Mouse (Mus musculus) heart, adult 2 months (tissue): ENCODE measurements around the gene Nt5c. TPM values are rescaled to one million over a fixed set of nuclear protein-coding genes. Genes with fewer than 3 reads are reported as not detected.

ENCODE experiments used
- DNase-seq, 2 experiments: peaks; one replicate each; pipeline ENCODE4 v3.0.0; 2021
- H3K27ac ChIP-seq: fragments of 200-600 bp; 2 replicates; pipeline ENCODE4 v1.8.1; 2022
- H3K27me3 ChIP-seq: fragments of 200-500 bp; 2 replicates; pipeline ENCODE4 v1.6.1; 2012; ENCODE audit warnings: mild to moderate bottlenecking, low read length, inconsistent platforms, mixed read lengths; ENCODE audit not compliant: control insufficient read depth, insufficient read depth
- H3K36me3 ChIP-seq: fragments of 200-500 bp; 2 replicates; pipeline ENCODE4 v1.6.1; 2012; ENCODE audit warnings: low read length, inconsistent platforms; ENCODE audit not compliant: control insufficient read depth, insufficient read depth
- H3K4me1 ChIP-seq: fragments of 200-500 bp; 2 replicates; pipeline ENCODE4 v1.6.1; 2011; ENCODE audit warnings: low read length; ENCODE audit not compliant: control insufficient read depth, insufficient read depth
- H3K4me3 ChIP-seq: fragments of 200-600 bp; 2 replicates; pipeline ENCODE4 v1.8.1; 2022
- H3K79me2 ChIP-seq: fragments of 200-500 bp; replicated peaks from 2 replicates; pipeline ENCODE4 v1.6.1; 2012; ENCODE audit warnings: mild to moderate bottlenecking, inconsistent platforms, low read length, moderate library complexity, mixed read lengths; ENCODE audit not compliant: control insufficient read depth, insufficient read depth
- H3K9ac ChIP-seq: fragments of 200-500 bp; 2 replicates; pipeline ENCODE4 v1.6.1; 2012; ENCODE audit warnings: low read depth, mild to moderate bottlenecking, control low read depth, inconsistent platforms, low read length, mixed read lengths
- CTCF ChIP-seq: fragments of 200-600 bp; IDR thresholded peaks from 2 replicates; pipeline ENCODE4 v1.8.1; 2022; ENCODE audit warnings: antibody characterized with exemption, mild to moderate bottlenecking, moderate library complexity
- EP300 ChIP-seq: fragments of 200-500 bp; IDR thresholded peaks from 2 replicates; pipeline ENCODE4 v1.6.1; 2011; ENCODE audit warnings: low read depth, low read length, control low read depth; ENCODE audit not compliant: insufficient read depth
- POLR2A ChIP-seq: fragments of 200-500 bp; IDR thresholded peaks from 2 replicates; pipeline ENCODE4 v1.6.1; 2011; ENCODE audit warnings: mild to moderate bottlenecking, low read depth, low read length, control low read depth; ENCODE audit not compliant: insufficient read depth
- WGBS: fragments of 180-500 bp; shearing (Covaris S2); methylation state at CpG from one replicate; pipeline ENCODE4 v1.1.7; 2018; 5-methylcytosine and 5-hydroxymethylcytosine counted together
- intact Hi-C: fragments of 180-260 bp; cut with DNase I; formaldehyde crosslinking; loops from one replicate; pipeline ENCODE4 v1.15.1; 2025
- polyA plus RNA-seq: library from polyadenylated mRNA; depleted of rRNA; stranded (reverse); fragments of >200 nt; gene quantifications from 2 replicates; pipeline ENCODE4 v1.2.3, GENCODE M21; 2012
- total RNA-seq, 2 experiments: library from RNA; stranded (reverse); gene quantifications; 2 replicates each; pipeline ENCODE4 v1.2.3; 2021

Nt5c gene
- total and polyA plus RNA-seq, 3 experiments: 10.9 to 12.9 (median 12.4) TPM

DNA sequence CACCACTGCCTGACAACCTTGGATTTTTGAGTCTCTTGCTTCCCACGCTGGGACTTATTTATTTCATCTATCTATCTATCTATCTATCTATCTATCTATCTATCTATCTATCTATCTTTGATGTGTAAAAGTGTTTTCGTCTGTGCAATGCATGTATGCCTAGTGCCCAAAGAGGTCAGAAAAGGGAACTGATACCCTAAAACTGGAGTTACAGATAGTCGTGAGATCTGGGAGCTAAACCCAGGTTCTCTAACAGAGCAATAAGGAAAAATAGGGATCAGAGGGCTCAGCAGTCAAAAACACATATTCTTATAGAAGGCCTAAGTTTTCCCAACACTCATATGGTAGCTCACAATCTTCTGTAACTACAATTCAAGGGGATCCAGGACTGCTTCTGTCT, 27.9 kb upstream of the Nt5c start:
- Histone ChIP-seq H3K4me3 (no peak overlapping the region), H3K9ac (no peak overlapping the region), H3K79me2 (no peaks in the 10 kb centered on the region), H3K36me3 (peaks cover 1% of the 10 kb centered on the region), H3K27me3 (no peaks in the 10 kb centered on the region), H3K27ac (no peak overlapping the region), H3K4me1 (peaks cover 2% of the 10 kb centered on the region; the same call in 1 of the 2 replicates)
- DNase-seq: no peak
- 75% methylated on average over 3 of the region's 3 CpGs for WGBS
- TF ChIP-seq CTCF (no peak), EP300 (no peak), POLR2A (no peak)
- intact Hi-C loops: no loop called here

DNA sequence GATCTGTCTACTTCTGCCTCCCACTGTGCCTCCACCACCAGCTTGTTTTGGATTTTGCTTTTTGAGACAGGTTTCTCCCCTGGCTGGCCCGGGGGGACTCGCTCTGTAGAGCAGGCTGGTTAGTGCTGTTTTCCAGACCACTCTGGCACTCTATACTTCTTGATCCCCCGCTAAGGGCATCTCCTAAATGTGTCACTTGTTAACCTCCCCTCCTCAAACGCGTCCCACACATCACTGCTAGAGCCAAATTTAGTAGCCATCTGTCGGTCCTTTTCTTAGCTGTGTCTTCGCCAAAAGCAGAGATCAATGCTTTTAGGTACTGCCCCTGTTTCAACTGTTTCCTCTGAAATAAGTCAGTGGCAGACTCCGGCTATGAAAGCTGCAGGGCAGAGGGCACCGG, 27.0 kb upstream of the Nt5c start:
- WGBS: 54% methylated on average over 9 of the region's 9 CpGs
- no peaks in the 10 kb centered on the region for H3K79me2 ChIP-seq
- no peak overlapping the region for H3K9ac ChIP-seq
- no peak for DNase-seq
- no peaks in the 10 kb centered on the region for H3K36me3 ChIP-seq
- H3K4me1 ChIP-seq: peaks cover 2% of the 10 kb centered on the region; the same call in 1 of the 2 replicates
- no peak overlapping the region for H3K4me3 ChIP-seq
- H3K27me3 ChIP-seq: no peaks in the 10 kb centered on the region
- H3K27ac ChIP-seq: no peak overlapping the region
- intact Hi-C loops: no loop called here
- TF ChIP-seq CTCF (no peak), EP300 (no peak), POLR2A (no peak)

DNA sequence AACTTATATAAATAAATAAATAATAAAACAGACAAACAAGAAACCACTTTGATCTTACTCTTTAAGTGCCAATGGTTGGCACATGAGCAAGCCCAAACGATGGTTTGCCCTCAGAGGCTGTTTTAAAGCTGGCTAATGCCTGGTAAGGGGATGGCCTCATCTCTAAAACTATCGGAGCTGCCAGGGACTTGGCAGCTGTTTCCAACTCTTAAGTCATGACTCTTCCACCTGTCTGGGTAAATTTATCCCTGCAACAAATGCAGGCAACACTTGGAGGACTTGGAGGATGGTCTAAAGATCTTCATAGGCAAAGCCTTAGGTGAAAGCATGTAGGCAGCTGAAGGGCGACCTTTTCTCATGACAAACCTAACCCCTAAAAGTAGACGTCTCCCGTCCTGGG, 25.3 kb upstream of the Nt5c start:
- no peaks in the 10 kb centered on the region for H3K79me2 ChIP-seq
- intact Hi-C loops: no loop called here
- no peak overlapping the region for H3K9ac ChIP-seq
- H3K36me3 ChIP-seq: no peaks in the 10 kb centered on the region
- WGBS: 80% methylated on average over 5 of the region's 5 CpGs
- no peak for TF ChIP-seq CTCF
- no peak for TF ChIP-seq EP300
- no peak for TF ChIP-seq POLR2A
- no peak overlapping the region for H3K4me3 ChIP-seq
- no peak overlapping the region for H3K27ac ChIP-seq
- no peaks in the 10 kb centered on the region for H3K27me3 ChIP-seq
- H3K4me1 ChIP-seq: peaks cover 11% of the 10 kb centered on the region
- DNase-seq: no peak

DNA sequence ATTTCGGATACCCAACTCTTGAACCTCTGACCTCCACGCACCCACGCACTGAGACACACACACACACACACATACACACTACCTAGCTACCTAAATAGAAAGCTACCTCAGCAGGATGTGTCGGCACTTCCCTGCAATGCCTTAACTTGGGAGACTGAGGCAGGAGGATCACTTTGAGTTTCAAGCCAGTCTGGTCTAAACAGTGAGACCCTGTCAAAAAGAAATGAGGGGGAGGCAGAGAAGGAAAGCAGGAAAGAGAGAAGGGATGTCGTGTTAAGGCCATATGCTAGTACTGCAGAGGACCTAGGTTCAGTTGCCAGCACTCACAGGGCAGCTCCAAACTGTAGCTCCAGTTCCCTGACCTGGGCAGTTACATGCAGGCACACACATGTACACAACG, 23.4 kb upstream of the Nt5c start:
- Histone ChIP-seq H3K27ac (no peak overlapping the region), H3K27me3 (no peaks in the 10 kb centered on the region), H3K9ac (no peak overlapping the region), H3K4me1 (peaks cover 13% of the 10 kb centered on the region), H3K4me3 (no peak overlapping the region), H3K79me2 (no peaks in the 10 kb centered on the region; the same call in 1 of the 2 replicates), H3K36me3 (no peaks in the 10 kb centered on the region)
- intact Hi-C loops: no loop called here
- WGBS: 63% methylated on average over 6 of the region's 6 CpGs
- no peak for DNase-seq
- no peak for TF ChIP-seq POLR2A
- TF ChIP-seq CTCF: no peak
- TF ChIP-seq EP300: no peak

DNA sequence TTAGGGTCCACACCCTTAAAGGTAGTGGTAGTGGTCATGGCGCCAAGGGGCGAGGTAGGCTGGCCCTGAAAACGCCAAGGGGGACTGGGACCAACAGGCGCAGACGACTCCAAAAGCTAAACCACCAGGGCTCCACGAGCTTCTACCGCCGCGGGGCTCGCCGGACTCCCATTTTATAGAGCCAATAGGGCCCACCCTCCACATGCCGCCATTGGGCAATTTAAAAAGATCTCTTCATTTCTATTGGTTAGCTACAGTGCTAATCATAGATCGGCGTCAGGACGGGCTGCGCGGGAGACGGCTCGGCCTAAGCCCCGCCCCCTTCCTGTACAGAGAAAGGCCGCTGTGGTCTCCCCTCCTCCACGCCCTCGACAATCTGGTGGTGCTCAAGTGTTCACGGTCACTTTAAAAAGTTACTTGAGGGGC, 22.6 kb upstream of the Nt5c start, which contains the start of gene Jpt1:
Jpt1 (minus strand) TSS at position 150 of the 426 bp plus-strand sequence.
- H3K79me2 ChIP-seq: no peaks in the 10 kb centered on the region; the same call in 1 of the 2 replicates
- peak; percentile 96 to 97 for DNase-seq
- H3K4me3 ChIP-seq: peak within 1 kb of the TSS; percentile 94
- H3K27me3 ChIP-seq: no peaks in the 10 kb centered on the region
- intact Hi-C loops: loop anchor here (1.0 kb wide), 1 partner anchor 21 kb away; no protein-coding TSS in a partner anchor
- no peaks in the 10 kb centered on the region for H3K36me3 ChIP-seq
- TF ChIP-seq CTCF (no peak), EP300 (peak; percentile 52; the same call in 1 of the 2 replicates), POLR2A (peak; percentile 100)
- peaks cover 18% of the 10 kb centered on the region for H3K4me1 ChIP-seq
- under 1% methylated on average over 24 of the region's 24 CpGs for WGBS
- H3K27ac ChIP-seq: peak within 1 kb of the TSS; percentile 75
- H3K9ac ChIP-seq: peak within 1 kb of the TSS; percentile 90
